Mouse (Mus musculus) brain, adult 2 months (tissue): ENCODE results near the gene Ghrl.
"Not testable (repeated sequence)": the region's sequence is repeated elsewhere in the genome, so short reads cannot be mapped to it uniquely, and the experiment has no call there.

Experiments
- DNase-seq: peaks from one replicate; pipeline ENCODE4 v3.0.0; 2011; ENCODE audit warnings: low read depth, low spot score

The Ghrl gene

DNA sequence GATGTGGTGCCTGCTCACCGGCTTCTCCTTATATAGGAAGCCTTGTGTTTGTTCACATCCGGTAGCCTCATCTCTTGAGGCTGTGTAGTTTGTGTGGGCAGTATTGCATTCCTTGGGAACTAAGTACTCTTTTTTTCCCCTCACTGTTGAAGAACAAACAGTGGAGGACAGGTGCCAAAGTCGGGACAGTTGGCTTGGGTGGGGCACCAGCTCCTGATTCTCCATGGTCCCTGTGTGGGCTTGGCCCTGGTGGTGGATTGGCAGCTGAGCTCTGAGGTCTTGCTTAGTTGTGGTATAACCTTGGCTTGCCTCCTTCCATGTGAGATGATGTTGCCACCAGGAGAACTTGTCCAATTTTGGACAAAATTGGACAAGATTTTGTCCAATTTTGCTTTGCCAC, at the start of gene Ghrl:
TSS of gene Ghrl (minus strand) at position 3 of the 400 bp plus-strand sequence.
- no peak for DNase-seq

DNA sequence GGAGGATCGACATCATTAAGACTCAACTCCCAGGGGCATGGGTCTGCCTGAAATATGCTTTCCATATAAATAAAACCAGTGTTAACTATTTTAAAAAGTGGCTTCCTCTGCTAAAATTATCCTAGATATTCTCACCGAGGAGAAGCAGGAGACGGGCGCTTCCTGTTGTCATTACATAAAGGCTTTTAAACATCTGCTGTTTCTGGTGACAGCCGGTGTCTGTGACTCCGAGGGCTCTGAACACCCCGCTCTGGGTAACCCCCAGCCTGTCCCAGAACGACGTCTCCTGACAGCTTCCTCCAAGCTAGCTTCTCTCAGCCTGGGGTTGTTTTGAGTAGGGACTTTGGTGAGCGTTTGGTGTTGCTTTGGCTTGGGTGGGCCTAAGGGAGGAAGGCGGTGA, 49.1 kb upstream of the Ghrl start:
- peak; percentile 74 for DNase-seq

DNA sequence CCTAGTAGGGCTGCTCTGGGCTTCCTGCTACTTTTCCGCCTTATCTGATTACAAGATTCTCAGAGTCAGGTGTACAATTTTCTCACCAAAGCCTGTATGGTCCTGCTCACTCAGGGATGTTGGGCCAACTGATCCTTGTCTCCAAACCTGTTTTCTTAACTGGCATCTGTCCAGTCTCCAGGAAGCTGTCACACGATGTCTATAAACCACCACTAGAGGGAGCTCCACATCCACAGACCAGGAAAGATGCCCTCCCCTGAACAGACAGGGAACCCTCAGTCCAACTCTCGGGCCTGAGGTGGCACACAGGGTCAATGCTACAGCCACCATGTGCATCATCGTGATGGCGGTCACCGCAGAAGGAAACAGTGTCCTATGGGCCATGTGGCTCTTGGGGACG, 42.0 kb upstream of the Ghrl start:
- peak; percentile 91 for DNase-seq

DNA sequence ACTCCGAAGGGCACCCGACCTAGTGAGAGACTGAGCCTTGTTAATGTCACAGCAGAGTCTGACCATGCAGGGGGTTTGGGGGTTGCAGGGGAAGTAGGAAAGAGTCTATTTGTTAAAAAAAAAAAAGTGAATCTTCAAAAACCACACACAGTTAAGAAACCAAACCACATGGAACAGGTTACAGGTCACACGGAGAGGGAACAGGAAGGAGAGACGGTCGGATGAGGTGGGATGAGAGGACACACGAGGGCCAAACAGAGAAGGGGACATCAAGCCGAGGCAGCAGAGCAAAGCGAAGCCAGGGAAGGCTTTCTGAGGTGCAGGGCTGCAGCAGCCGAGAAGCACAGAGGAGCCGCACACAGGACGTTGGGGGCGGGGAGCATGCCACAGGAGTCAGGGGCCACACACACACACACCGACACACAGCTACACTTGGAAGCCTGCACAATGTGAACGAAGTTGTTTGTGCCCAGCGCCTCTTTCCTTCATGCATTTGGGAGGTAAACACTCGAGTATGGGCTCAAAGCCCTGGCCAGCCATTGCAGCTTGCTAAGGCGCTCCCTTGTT, 29.5 kb upstream of the Ghrl start:
- no peak for DNase-seq

DNA sequence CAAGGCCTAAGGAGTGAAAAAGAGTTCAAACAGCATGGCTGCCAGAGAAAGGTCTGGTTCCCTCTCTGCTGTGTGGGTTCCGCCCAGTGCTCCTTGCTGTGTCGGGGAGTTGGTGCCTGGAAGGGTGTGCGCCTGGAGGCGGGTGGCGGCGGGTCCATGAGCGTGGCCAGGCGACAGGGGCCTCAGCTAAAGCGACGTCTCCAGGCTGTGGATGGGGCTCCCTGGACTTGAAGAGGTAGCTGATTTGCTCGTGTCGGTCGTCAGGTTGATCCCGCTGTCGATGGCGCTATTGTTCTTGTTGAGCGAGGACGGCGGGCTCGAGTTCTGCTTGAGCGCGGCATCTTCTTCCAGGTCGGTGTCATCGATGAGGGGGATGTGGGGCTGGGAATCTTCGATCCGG, 28.7 kb upstream of the Ghrl start:
- DNase-seq, result no peak

DNA sequence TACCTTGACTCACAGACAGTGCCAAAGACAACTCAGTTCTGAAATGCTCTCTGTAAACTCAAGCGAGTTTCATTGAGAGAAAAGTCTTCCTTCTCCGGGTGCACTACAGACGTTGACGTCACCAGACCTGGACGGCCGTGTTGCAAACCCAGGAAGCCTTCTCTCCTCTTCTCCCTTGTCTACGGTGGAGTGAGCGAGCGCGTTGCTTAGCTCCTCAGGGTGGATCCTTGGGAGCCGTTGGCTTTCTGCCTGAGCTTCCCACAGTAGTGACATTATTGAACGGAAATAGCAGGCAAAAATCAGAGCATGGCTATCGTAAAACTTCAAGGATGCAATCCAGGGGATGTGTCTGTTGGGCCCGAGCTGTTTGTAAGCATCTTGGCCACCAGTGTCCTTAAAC, 27.6 kb upstream of the Ghrl start:
- DNase-seq, result peak; percentile 64

DNA sequence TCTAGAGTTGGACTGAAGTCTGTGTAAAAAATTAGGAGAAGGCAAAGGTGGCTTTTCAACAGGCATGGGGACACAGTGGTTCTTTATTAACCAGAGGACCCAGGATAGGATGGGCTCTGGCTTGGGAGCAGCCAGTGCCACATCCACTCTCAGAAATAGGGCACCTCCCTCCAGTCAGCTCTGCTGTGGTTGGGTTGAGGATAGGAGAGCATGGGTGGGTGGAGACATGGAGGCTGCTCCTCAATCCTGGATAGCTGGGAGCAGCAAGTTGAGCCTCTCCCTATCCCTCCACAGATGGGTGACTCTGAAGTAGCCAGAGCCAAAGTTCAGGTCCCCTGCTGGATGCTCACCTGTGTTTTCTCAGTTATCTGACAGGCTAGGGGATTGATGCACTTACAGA, 25.4 kb upstream of the Ghrl start:
- no peak for DNase-seq

DNA sequence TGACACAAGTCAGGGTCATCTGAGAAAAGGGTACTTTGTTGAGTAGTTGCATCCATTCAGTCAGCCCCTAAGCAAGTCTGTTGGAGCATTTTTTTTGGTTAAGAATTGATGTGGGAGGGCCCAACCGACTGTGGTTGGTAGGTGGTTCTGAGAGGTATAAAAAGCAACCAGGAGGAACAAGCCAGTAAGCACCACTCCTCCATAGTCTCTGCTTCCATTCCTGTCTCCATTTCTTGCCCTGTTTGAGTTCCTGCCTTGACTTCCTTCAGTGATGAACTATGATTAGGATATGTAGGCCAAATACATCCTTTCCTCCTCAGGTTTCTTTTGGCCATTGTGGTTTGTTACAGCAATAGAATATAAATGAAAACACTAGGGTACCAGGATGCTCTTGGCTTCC, 23.4 kb upstream of the Ghrl start:
- DNase-seq, result peak; percentile 59

DNA sequence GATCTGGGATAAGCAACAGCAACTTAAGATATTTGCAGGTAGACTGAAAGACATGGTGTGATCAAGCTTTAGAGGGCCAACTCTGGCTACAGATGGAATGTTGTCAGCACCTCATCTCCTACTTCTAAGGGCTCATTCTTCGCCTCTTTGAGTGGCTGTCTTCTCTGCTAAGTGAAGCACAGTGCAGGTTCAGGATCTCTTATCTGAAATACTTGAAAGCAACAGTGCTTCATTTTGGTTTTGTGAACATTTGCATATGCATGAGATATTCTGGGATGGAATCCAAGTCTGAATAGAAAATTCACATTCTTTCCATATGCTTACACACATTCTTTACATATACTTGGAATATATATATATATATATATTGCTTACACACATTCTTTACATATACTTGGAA, 22.6 kb upstream of the Ghrl start:
- DNase-seq, result peak; percentile 77

DNA sequence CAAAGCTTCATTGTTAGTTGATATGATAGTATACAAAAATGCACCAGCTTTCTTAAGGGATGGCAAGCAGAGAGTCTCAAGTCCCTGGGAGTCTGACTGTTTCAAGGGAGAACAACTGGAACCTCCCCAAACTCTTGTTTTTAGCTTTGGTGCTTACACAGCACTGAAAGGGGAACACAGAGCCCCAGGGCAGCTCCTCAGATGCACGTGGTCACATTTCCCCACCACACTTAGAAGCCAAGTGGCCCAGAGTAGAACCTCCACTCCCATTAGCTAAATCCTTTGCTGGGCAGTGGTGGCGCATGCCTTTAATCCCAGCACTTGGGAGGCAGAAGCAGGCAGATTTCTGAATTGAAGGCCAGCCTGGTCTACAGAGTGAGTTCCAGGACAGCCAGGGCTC, 21.7 kb upstream of the Ghrl start:
- DNase-seq, result peak; percentile 51

DNA sequence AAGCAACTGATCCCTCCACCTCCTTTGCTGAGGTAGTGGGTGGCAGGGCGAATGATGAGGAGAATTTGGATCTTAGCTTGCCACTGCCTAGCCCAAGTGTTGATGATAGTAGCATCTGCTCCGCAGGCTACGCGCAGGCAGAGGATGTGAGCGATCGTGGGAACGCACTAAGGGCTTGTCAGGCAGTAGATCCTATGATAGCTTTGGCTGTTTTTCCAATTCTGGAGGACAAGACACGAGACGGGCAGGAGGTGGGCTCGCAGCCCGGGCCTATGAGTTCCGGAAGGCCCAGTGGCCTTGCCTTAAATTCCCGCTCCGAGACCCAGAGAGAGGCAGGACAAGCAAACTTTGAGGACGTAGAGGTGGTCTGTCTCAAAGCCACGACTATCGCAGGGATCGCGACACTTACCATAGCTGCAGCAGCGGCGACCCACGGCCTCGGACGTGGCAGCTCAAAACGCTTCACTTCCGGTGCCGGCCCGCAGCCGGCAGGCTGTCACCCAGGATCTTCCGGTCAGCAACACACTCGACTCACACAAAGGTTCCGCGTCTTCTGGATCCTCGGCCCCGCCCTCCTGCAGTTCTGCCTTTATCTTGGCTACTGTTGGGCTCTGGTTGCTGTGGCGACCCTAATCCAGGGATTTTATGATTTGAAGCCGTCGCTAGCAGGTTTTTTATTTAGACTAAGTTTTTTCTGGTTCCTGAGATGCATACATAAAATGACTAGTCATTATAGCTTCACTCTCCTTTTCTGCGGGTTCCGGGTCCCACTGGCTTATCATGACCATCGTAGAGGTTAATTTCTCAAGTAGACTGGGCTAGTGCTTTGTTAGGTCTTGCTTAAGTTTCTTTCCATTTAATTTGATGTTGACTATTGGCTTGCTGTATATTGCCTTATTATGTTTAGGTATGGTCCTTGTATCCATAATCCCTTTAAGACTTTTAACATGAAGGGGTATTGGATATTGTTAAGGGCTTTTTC, 20.8 kb upstream of the Ghrl start, which contains the start of gene Sec13:
TSS of gene Sec13 (minus strand) at position 508 of the 982 bp plus-strand sequence.
- peak; percentile 96 for DNase-seq

DNA sequence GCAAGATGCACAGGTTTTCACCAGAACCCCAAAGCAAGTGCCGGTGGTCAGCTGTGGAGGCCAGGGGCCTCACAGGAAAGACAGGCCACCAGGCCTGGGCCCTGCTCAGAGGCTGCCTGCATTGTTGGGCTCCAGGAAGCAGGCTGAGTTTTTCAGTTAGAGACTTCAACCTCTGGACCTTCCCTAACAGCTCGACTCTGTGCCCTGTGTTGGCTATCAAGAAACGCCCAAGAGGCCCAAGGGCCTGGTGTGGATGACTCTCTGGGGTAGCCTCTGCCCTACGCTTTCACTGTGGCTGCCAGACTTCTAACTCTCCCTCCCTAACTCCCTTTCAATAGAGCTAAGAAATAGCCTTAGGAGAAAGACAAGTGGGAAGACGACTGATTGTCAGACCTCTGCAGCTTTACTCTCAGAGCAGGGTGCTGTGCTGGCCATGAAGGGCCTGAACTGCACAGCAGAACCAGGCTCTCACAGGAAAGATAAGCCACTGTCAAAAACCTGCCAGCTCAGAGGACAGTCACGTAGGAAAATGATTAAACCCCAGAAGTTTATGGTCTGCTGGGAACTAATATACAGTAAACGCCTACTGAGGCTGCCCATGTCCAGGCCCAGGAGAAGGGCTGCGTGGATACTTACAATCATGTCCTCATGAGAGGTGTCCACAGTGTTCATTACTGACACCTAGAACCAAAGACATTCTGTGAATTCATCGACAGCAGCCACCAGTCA, 17.8 kb upstream of the Ghrl start:
- no peak for DNase-seq

DNA sequence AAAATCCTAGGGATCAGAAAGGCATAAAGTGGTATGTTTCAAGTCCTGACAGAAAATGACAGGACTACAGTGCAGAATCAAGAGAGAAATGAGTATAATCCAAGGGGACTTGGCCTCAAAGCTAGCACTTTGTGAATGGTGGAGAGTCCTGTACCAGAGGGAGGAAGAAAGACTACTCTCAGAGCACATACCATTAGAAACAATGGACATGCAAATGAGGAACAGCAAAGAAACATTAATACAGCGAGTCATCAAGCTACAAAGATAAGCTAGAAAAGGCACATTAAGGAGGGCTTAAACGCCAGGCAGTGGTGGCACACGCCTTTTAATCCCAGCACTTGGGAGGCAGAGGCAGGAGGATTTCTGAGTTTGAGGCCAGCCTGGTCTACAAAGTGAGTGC, 11.6 kb upstream of the Ghrl start:
- DNase-seq, result no peak

DNA sequence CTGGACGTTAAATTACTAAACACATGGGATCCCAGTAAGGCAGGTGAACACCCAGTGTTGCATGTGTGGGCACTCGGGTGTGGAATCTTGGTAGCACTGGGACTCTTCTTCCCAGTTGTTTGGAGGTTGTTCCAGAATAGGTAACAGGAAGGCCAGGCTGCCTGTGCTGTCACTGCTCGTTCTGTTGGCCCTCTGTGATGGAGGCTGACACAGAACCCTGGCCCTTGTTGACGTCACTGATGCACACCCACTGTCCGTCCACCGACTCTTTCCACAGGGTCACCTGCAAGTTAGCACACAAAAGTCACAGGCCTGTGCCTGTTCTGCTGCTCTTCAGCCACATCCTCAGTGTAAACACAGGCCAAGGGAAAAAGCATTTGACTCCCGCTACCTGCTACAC, 8.5 kb upstream of the Ghrl start:
- DNase-seq, result no peak

DNA sequence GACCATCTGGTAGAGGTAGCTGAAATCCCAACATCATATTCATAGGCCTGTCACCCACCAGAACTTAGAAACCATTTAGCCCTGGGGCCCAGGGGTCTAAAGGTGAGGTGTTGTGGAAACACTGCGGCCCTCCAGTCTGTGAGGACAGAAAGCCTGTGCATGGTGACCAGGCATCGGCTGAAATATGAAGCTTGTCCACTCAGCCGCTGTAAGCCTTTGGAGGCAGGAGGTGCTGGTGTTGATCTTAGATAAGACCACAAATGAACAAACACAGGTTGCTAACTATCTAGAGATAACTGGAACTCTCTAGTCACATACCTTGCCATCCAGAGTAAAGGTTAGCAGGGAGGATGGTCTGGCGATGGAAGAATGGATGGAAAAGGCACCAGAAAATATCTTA, 1.4 kb upstream of the Ghrl start:
- DNase-seq, result no peak

DNA sequence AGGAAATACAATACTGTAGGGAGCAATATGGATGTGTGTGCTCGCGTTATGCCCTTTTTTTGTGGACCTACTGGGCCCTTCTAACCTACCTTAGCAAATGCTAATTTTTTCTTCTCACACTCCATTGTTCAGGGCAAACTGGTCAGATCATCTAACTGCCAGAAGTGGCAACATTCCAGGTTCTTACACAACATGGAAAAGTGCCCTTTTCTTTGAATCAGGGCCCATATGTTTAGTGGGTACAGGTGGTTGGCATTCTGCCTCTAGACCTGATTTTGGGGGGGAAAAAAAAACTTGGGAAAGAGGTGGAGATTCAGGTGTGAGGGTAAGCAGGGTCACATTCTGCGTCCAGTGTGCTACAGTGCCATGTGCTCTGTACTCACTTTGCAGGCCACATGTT, 2.1 kb downstream of the Ghrl start:
- peak; percentile 75 for DNase-seq

DNA sequence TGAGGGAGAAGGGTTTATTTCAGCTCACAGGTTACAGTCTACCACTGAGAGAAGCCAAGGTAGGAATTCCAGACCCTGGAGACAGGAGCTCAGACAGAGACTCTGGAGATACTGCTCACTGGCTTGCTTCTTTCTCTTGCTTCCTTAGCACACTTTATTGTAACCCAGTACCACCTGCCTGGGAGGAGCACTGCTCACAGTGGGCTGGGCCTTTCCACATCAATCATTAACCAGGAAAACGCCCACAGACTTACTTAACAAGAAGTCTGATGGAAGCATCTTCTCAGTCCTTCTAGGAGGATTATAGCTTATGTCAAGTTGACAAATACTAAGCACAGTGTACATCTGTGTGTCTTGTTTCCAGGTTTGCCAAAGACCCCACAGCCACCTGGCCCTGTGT, 4.9 kb downstream of the Ghrl start:
- DNase-seq, result no peak

DNA sequence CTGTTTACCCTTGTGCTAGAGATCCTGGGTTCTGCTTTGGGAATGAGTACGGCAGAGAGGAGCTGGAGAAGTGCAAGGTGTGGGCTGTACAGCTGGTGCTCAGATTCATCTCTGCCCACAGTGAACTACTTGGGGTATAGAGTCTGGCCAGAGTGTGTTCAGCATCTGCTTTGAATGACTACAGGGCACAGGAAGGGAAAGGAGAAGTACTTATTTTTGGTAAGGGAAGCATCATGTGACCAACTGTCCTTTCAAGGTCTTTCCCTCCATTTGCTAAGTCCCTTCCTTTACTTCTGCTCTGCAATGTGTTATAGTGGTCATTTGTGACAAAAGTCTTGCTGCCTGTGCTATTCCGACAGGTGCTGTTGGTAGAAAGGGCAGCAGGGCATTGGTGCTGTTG, 5.4 kb downstream of the Ghrl start:
- peak; percentile 52 for DNase-seq

DNA sequence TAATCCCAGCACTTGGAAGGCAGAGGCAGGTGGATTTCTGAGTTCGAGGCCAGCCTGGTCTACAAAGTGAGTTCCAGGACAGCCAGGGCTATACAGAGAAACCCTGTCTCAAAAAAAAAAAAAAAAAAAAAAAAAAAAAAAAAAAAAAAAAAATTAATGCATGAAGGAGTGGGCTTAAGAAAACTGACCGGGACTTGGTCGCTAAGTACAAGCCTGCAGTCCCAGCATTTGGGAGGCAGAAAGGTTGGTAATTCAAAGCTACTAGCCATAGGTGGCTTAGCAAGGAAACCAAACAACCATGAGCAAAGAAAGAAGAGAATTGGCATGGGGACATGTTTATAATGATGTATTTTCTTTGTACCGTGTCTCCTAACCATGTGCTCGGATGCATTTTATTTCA, 6.3 kb downstream of the Ghrl start:
- DNase-seq, result not testable (repeated sequence)

DNA sequence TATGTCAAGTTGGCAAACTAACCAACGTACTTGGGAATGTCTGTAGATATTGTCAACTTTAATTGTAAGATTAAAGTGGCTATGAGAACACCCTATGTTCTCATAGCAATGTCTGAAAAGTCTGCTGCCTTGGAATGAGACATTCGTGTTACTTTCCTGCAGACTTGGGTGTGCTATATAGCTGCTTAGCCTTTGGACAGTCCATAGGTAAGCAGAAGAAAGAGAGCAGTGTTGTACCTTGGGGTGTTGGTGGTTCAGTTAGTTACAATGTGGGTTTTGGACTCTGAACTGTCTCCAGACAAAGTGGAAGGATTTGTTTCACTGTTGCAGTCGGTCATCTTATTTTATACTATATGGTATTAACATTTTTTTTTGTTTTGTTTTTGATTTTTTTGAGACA, 7.0 kb downstream of the Ghrl start:
- DNase-seq, result no peak

DNA sequence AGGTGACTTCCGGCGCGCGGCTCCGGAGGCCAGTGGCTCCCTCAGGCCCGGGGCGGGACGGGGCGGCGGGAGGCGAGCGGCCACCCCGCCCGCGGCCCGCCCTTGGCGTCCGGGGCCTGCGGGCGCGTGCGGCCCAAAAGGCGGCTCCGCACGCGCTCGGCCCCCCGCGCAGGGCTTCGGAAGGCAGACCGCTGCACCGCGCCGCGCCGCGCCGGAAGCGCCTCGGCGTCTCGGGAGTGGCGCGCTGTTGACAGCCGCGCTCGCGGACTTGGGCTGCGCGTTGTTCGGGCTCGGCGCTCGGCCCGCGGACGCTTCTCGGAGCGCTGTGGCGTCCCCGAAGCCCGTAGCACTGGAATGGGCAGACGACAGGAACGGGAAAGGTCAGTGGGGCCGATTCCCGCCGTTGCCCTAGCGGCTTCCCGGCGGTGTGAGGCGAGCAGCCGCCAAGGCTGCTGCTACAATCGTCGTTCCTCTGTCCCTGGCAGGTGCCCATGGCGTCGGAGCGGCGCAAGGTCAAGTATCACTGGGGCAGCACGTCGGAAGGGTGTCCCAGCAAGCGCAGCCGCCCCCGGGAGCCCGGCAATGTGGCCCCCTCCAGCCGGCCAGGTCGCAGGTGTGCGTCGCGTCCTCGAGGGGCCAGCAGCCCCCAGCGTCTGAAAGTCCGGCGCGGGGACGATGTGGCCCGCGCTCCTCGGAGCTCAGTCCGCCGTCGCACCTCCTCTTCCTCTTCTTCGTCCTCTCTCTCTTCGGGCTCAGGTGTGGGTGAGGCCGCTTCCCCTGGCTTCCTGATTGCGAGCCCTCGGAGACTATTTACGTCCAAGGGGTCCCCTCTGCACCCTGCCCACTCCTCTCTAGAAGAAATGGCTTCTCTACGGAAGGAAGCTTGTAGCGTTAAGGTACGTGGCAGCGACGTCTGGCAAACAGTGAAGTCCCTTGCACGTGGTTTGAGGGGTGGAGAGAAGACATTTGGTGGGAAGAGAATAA, 22.2 kb downstream of the Ghrl start:
- DNase-seq, result peak; percentile 17
